30 mouse cellular contexts compared by ENCODE assay signal in the genomic region with DNA sequence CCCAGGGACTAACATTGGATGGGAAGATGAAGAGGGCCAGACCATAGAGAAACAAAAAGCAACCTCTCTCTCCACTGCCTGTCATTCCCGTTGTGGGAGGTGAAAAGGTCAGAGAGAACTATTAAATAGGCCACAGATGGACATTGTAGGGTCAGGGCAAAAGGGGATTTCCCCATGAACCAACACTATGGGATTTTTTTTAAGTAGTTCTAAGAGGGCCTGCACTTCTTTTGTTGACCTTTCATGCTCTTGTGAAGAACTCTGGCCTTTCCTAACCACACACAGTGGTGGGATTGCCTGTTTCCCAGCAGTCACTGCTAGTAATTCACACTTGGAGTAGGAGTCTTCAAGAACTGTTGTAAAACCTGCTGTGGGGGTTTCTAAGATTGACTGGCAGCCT. TPM values are rescaled to one million over a fixed set of nuclear protein-coding genes. Genes with fewer than 3 reads are reported as not detected.
"Had no signal": no experiment of that assay in that cellular context is flagged by ENCODE, and none has a peak within 500 bp of the region (broad histone marks: within the 10 kb centered on the region; RNA-seq: fewer than 3 reads in every experiment).

No protein-coding gene starts in this region.

- ATAC-seq: hindbrain, embryonic 16.5 days; inflammation-experienced regulatory T-cells, adult 6 months; intestine, embryonic 15.5 days; intestine, postnatal 0 days; liver, embryonic 12.5 days had no signal

- DNase-seq: gastrocnemius, postnatal 10 days; gastrocnemius, postnatal 25 days; heart, adult 18-20 months; heart, postnatal 10 days; heart, postnatal 4 days; kidney, adult 18-20 months; kidney, adult 8-10 months; kidney, postnatal 10 days; kidney, postnatal 25 days; kidney, postnatal 4 days; liver had no signal

- H3K9ac ChIP-seq: heart, embryonic 12.5 days; hindbrain, embryonic 13.5 days; intestine, embryonic 15.5 days; limb, embryonic 12.5 days; liver, embryonic 12.5 days had no signal

- H3K4me3 ChIP-seq: heart, embryonic 10.5 days; heart, embryonic 12.5 days; hindbrain, embryonic 13.5 days; intestine, embryonic 15.5 days; layer of hippocampus, adult 2 months; left cerebral cortex, adult 2 months; limb, embryonic 10.5 days; limb, embryonic 12.5 days; liver, embryonic 12.5 days had no signal

- H3K4me1 ChIP-seq: heart, embryonic 12.5 days; intestine, embryonic 15.5 days; liver, embryonic 12.5 days had no signal

- H3K4me2 ChIP-seq: heart, embryonic 12.5 days; hindbrain, embryonic 13.5 days; intestine, embryonic 15.5 days; limb, embryonic 12.5 days; liver, embryonic 12.5 days had no signal

- H3K27me3 ChIP-seq: heart, embryonic 12.5 days; hindbrain, embryonic 13.5 days; intestine, embryonic 15.5 days; limb, embryonic 12.5 days; liver, embryonic 12.5 days had no signal

- H3K27ac ChIP-seq: heart, embryonic 10.5 days; hindbrain, embryonic 13.5 days; intestine, embryonic 15.5 days; layer of hippocampus, adult 2 months; left cerebral cortex, adult 2 months; limb, embryonic 10.5 days; limb, embryonic 12.5 days; liver, embryonic 12.5 days had no signal

- H3K36me3 ChIP-seq: heart, embryonic 10.5 days; heart, embryonic 12.5 days; hindbrain, embryonic 13.5 days; intestine, embryonic 15.5 days; limb, embryonic 10.5 days; limb, embryonic 12.5 days; liver, embryonic 12.5 days had no signal

- H3K9me3 ChIP-seq: heart, embryonic 10.5 days; heart, embryonic 12.5 days; hindbrain, embryonic 13.5 days; intestine, embryonic 15.5 days; limb, embryonic 10.5 days; limb, embryonic 12.5 days; liver, embryonic 12.5 days had no signal

RNA-seq across cellular contexts. Expression of a gene that starts 3.4 kb away (rescaled TPM):
- total RNA-seq: gastrocnemius, adult 18-20 months; gastrocnemius, postnatal 25 days; heart, adult 8-10 months; heart, postnatal 25 days; layer of hippocampus, postnatal 10 days had no signal
- polyA plus RNA-seq: heart, embryonic 14.5 days had no signal

RNA-seq across cellular contexts. Expression of a gene that starts 43.9 kb away (rescaled TPM):
- total RNA-seq: gastrocnemius, adult 18-20 months; gastrocnemius, postnatal 10 days; gastrocnemius, postnatal 25 days; gastrocnemius, postnatal 4 days; granulocyte monocyte progenitor cell, adult 5-6 weeks; heart, adult 18-20 months; heart, adult 8-10 months; heart, postnatal 10 days; heart, postnatal 25 days; heart, postnatal 4 days had no signal
- polyA plus RNA-seq: heart, embryonic 12.5 days; heart, embryonic 14.5 days; inflammation-experienced regulatory T-cells, adult 6 months; limb, embryonic 12.5 days had no signal
